Mouse (Mus musculus): ENCODE data around the gene Gria1. TPM values are rescaled to one million over a fixed set of nuclear protein-coding genes. Genes with fewer than 3 reads are reported as not detected.

The Gria1 gene
- polyA plus RNA-seq, 1 experiment from 2014 or later: 5.3 TPM

- H3K4me2 ChIP-seq (ENCODE audit: low read depth, low read length): no peak overlapping the region
- 84% methylated on average over 8 of the region's 8 CpGs for WGBS
- ATAC-seq (replicated peaks; ENCODE audit: extremely low read depth, insufficient read depth, low FRiP score): no peak
- no peaks in the 10 kb centered on the region for H3K9me3 ChIP-seq (replicated peaks; ENCODE audit: control insufficient read depth, low read length)
- H3K9ac ChIP-seq (ENCODE audit: low read length): no peak overlapping the region
- H3K36me3 ChIP-seq (ENCODE audit: control insufficient read depth, insufficient read depth): no peaks in the 10 kb centered on the region
- no peaks in the 10 kb centered on the region for H3K4me1 ChIP-seq (ENCODE audit: control insufficient read depth, insufficient read depth, low read length)
- H3K4me3 ChIP-seq (ENCODE audit: low read length): no peak overlapping the region
- no peak overlapping the region for H3K27ac ChIP-seq (ENCODE audit: low read length)
- no peaks in the 10 kb centered on the region for H3K27me3 ChIP-seq (ENCODE audit: control insufficient read depth, insufficient read depth, low read length)
These were observed 260.5 kb downstream of the Gria1 start for GRCm38 (mm10) chr11:57271687-57272086.

- WGBS: 86% methylated on average over 4 of the region's 4 CpGs
- Histone ChIP-seq H3K4me1 (ENCODE audit: control insufficient read depth, insufficient read depth, low read length) (no peaks in the 10 kb centered on the region), H3K36me3 (ENCODE audit: control insufficient read depth, insufficient read depth) (no peaks in the 10 kb centered on the region), H3K4me2 (ENCODE audit: low read depth, low read length) (no peak overlapping the region), H3K27me3 (ENCODE audit: control insufficient read depth, insufficient read depth, low read length) (no peaks in the 10 kb centered on the region), H3K27ac (ENCODE audit: low read length) (no peak overlapping the region), H3K4me3 (ENCODE audit: low read length) (no peak overlapping the region), H3K9ac (ENCODE audit: low read length) (no peak overlapping the region), H3K9me3 (replicated peaks; ENCODE audit: control insufficient read depth, low read length) (no peaks in the 10 kb centered on the region)
- no peak for ATAC-seq (replicated peaks; ENCODE audit: extremely low read depth, insufficient read depth, low FRiP score)
These were observed 263.5 kb downstream of the Gria1 start for GRCm38 (mm10) chr11:57274687-57275086.

- ATAC-seq (replicated peaks; ENCODE audit: extremely low read depth, insufficient read depth, low FRiP score): no peak
- Histone ChIP-seq H3K4me1 (ENCODE audit: control insufficient read depth, insufficient read depth, low read length) (no peaks in the 10 kb centered on the region), H3K4me2 (ENCODE audit: low read depth, low read length) (peak overlapping the region; percentile 41), H3K9me3 (replicated peaks; ENCODE audit: control insufficient read depth, low read length) (no peaks in the 10 kb centered on the region), H3K27me3 (ENCODE audit: control insufficient read depth, insufficient read depth, low read length) (no peaks in the 10 kb centered on the region), H3K36me3 (ENCODE audit: control insufficient read depth, insufficient read depth) (no peaks in the 10 kb centered on the region), H3K4me3 (ENCODE audit: low read length) (no peak overlapping the region), H3K9ac (ENCODE audit: low read length) (no peak overlapping the region), H3K27ac (ENCODE audit: low read length) (no peak overlapping the region)
- WGBS: 16% methylated on average over 8 of the region's 10 CpGs
These were observed 266.9 kb downstream of the Gria1 start for GRCm38 (mm10) chr11:57278056-57278455.

- H3K27me3 ChIP-seq (ENCODE audit: control insufficient read depth, insufficient read depth, low read length): no peaks in the 10 kb centered on the region
- WGBS: 70% methylated on average over 2 of the region's 2 CpGs
- no peak overlapping the region for H3K4me2 ChIP-seq (ENCODE audit: low read depth, low read length)
- no peaks in the 10 kb centered on the region for H3K36me3 ChIP-seq (ENCODE audit: control insufficient read depth, insufficient read depth)
- H3K4me1 ChIP-seq (ENCODE audit: control insufficient read depth, insufficient read depth, low read length): no peaks in the 10 kb centered on the region
- H3K9me3 ChIP-seq (replicated peaks; ENCODE audit: control insufficient read depth, low read length): no peaks in the 10 kb centered on the region
- H3K9ac ChIP-seq (ENCODE audit: low read length): no peak overlapping the region
- H3K4me3 ChIP-seq (ENCODE audit: low read length): no peak overlapping the region
- H3K27ac ChIP-seq (ENCODE audit: low read length): no peak overlapping the region
- ATAC-seq (replicated peaks; ENCODE audit: extremely low read depth, insufficient read depth, low FRiP score): no peak
These were observed 274.9 kb downstream of the Gria1 start for GRCm38 (mm10) chr11:57286119-57286518.

- Histone ChIP-seq H3K4me3 (ENCODE audit: low read length) (no peak overlapping the region), H3K27ac (ENCODE audit: low read length) (no peak overlapping the region), H3K4me1 (ENCODE audit: control insufficient read depth, insufficient read depth, low read length) (no peaks in the 10 kb centered on the region), H3K4me2 (ENCODE audit: low read depth, low read length) (no peak overlapping the region), H3K36me3 (ENCODE audit: control insufficient read depth, insufficient read depth) (no peaks in the 10 kb centered on the region), H3K9me3 (replicated peaks; ENCODE audit: control insufficient read depth, low read length) (no peaks in the 10 kb centered on the region), H3K27me3 (ENCODE audit: control insufficient read depth, insufficient read depth, low read length) (no peaks in the 10 kb centered on the region), H3K9ac (ENCODE audit: low read length) (no peak overlapping the region)
- ATAC-seq (replicated peaks; ENCODE audit: extremely low read depth, insufficient read depth, low FRiP score): no peak
- 84% methylated on average over 8 of the region's 8 CpGs for WGBS
These were observed 286.2 kb downstream of the Gria1 start for GRCm38 (mm10) chr11:57297376-57297775.

- Histone ChIP-seq H3K4me3 (ENCODE audit: low read length) (no peak overlapping the region), H3K36me3 (ENCODE audit: control insufficient read depth, insufficient read depth) (no peaks in the 10 kb centered on the region), H3K4me2 (ENCODE audit: low read depth, low read length) (no peak overlapping the region), H3K4me1 (ENCODE audit: control insufficient read depth, insufficient read depth, low read length) (no peaks in the 10 kb centered on the region), H3K9ac (ENCODE audit: low read length) (no peak overlapping the region), H3K27ac (ENCODE audit: low read length) (no peak overlapping the region), H3K27me3 (ENCODE audit: control insufficient read depth, insufficient read depth, low read length) (no peaks in the 10 kb centered on the region), H3K9me3 (replicated peaks; ENCODE audit: control insufficient read depth, low read length) (no peaks in the 10 kb centered on the region)
- ATAC-seq (replicated peaks; ENCODE audit: extremely low read depth, insufficient read depth, low FRiP score): no peak
- 64% methylated on average over 2 of the region's 2 CpGs for WGBS
These were observed 287.1 kb downstream of the Gria1 start for GRCm38 (mm10) chr11:57298263-57298662.

GRCm38 (mm10) chr11:57298665-57299064 is 287.5 kb downstream of the Gria1 start:
- Histone ChIP-seq H3K4me1 (ENCODE audit: control insufficient read depth, insufficient read depth, low read length) (no peaks in the 10 kb centered on the region), H3K27me3 (ENCODE audit: control insufficient read depth, insufficient read depth, low read length) (no peaks in the 10 kb centered on the region), H3K9ac (ENCODE audit: low read length) (no peak overlapping the region), H3K4me2 (ENCODE audit: low read depth, low read length) (no peak overlapping the region), H3K4me3 (ENCODE audit: low read length) (no peak overlapping the region), H3K9me3 (replicated peaks; ENCODE audit: control insufficient read depth, low read length) (no peaks in the 10 kb centered on the region), H3K27ac (ENCODE audit: low read length) (no peak overlapping the region), H3K36me3 (ENCODE audit: control insufficient read depth, insufficient read depth) (no peaks in the 10 kb centered on the region)
- ATAC-seq (replicated peaks; ENCODE audit: extremely low read depth, insufficient read depth, low FRiP score): no peak

GRCm38 (mm10) chr11:57303602-57304001 is 292.4 kb downstream of the Gria1 start:
- WGBS: 91% methylated on average over 1 of the region's 1 CpGs

GRCm38 (mm10) chr11:57306116-57306515 is 294.9 kb downstream of the Gria1 start:
- no peak overlapping the region for H3K9ac ChIP-seq (ENCODE audit: low read length)
- whole genome bisulfite sequencing: 79% methylated on average over 2 of the region's 2 CpGs
- H3K27me3 ChIP-seq (ENCODE audit: control insufficient read depth, insufficient read depth, low read length): no peaks in the 10 kb centered on the region
- no peak overlapping the region for H3K27ac ChIP-seq (ENCODE audit: low read length)
- H3K4me3 ChIP-seq (ENCODE audit: low read length): no peak overlapping the region
- no peak for ATAC-seq (replicated peaks; ENCODE audit: extremely low read depth, insufficient read depth, low FRiP score)
- no peaks in the 10 kb centered on the region for H3K36me3 ChIP-seq (ENCODE audit: control insufficient read depth, insufficient read depth)
- H3K9me3 ChIP-seq (replicated peaks; ENCODE audit: control insufficient read depth, low read length): no peaks in the 10 kb centered on the region; the same call in 1 of the 2 replicates
- H3K4me2 ChIP-seq (ENCODE audit: low read depth, low read length): no peak overlapping the region
- no peaks in the 10 kb centered on the region for H3K4me1 ChIP-seq (ENCODE audit: control insufficient read depth, insufficient read depth, low read length)

More at GRCm38 (mm10) chr11:57303602-57304001, 292.4 kb downstream of the Gria1 start:
- Histone ChIP-seq H3K9me3 (replicated peaks; ENCODE audit: control insufficient read depth, low read length) (no peaks in the 10 kb centered on the region; the same call in 1 of the 2 replicates), H3K4me1 (ENCODE audit: control insufficient read depth, insufficient read depth, low read length) (no peaks in the 10 kb centered on the region), H3K4me3 (ENCODE audit: low read length) (no peak overlapping the region), H3K36me3 (ENCODE audit: control insufficient read depth, insufficient read depth) (no peaks in the 10 kb centered on the region), H3K4me2 (ENCODE audit: low read depth, low read length) (no peak overlapping the region), H3K27ac (ENCODE audit: low read length) (no peak overlapping the region), H3K9ac (ENCODE audit: low read length) (no peak overlapping the region), H3K27me3 (ENCODE audit: control insufficient read depth, insufficient read depth, low read length) (no peaks in the 10 kb centered on the region)
- ATAC-seq (replicated peaks; ENCODE audit: extremely low read depth, insufficient read depth, low FRiP score): no peak

GRCm38 (mm10) chr11:57306892-57307291 is 295.7 kb downstream of the Gria1 start:
- Histone ChIP-seq H3K27me3 (ENCODE audit: control insufficient read depth, insufficient read depth, low read length) (no peaks in the 10 kb centered on the region), H3K9me3 (replicated peaks; ENCODE audit: control insufficient read depth, low read length) (no peaks in the 10 kb centered on the region; the same call in 1 of the 2 replicates), H3K4me1 (ENCODE audit: control insufficient read depth, insufficient read depth, low read length) (no peaks in the 10 kb centered on the region), H3K9ac (ENCODE audit: low read length) (no peak overlapping the region), H3K27ac (ENCODE audit: low read length) (no peak overlapping the region), H3K4me3 (ENCODE audit: low read length) (no peak overlapping the region), H3K36me3 (ENCODE audit: control insufficient read depth, insufficient read depth) (no peaks in the 10 kb centered on the region), H3K4me2 (ENCODE audit: low read depth, low read length) (no peak overlapping the region)
- ATAC-seq (replicated peaks; ENCODE audit: extremely low read depth, insufficient read depth, low FRiP score): peak; percentile 65
- 88% methylated on average over 1 of the region's 1 CpGs for whole genome bisulfite sequencing

Measured in heart, embryonic 16.5 days (tissue).